In the genomic region with DNA sequence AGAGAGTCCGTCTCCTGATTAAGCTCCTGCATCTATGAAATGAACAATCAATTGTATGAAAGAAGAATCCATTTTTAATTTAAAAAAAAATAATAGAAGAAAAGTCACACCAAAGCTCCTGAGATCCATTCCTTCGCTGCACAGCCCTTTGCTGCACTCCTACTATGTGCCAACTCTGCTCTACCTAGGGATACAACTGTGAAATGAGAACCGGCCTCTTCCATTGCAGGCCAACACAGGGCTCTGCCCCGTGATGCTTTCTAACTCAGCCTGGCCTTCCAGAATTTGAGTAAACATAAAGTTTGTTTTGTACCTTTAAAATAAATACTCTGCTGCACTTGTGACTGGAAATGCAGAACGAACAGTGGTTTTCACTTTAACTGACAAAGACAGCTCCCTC, we compare ENCODE assay signal across 17 mouse cellular contexts.
"Had no signal": no experiment of that assay in that cellular context is flagged by ENCODE, and none has a peak within 500 bp of the region (broad histone marks: within the 10 kb centered on the region; RNA-seq: fewer than 3 reads in every experiment).

No protein-coding gene starts in this region.

- H3K9me3 ChIP-seq: limb, embryonic 12.5 days; lung, embryonic 15.5 days; megakaryocyte, embryonic 14.5 days; neural tube, embryonic 13.5 days had no signal

- H3K36me3 ChIP-seq: limb, embryonic 12.5 days; lung, embryonic 15.5 days; neural tube, embryonic 13.5 days had no signal

- H3K4me2 ChIP-seq: limb, embryonic 12.5 days; lung, embryonic 15.5 days; midbrain, embryonic 11.5 days; neural tube, embryonic 13.5 days had no signal

- H3K27ac ChIP-seq: limb, embryonic 12.5 days; liver, embryonic 14.5 days; lung, embryonic 15.5 days; macrophage; neural tube, embryonic 13.5 days had no signal

- H3K27me3 ChIP-seq: limb, embryonic 12.5 days; lung, embryonic 15.5 days; megakaryocyte, embryonic 14.5 days; neural tube, embryonic 13.5 days had no signal

- DNase-seq: kidney, adult 2 months; kidney, postnatal 25 days; layer of hippocampus, adult 9-11 months; layer of hippocampus, postnatal 36 days; lung, postnatal 14 days; retina, postnatal 1 day; right cerebral cortex, postnatal 4 days; spleen, adult 18-20 months had no signal

- H3K9ac ChIP-seq: limb, embryonic 12.5 days; liver, embryonic 14.5 days; lung, embryonic 15.5 days; neural tube, embryonic 13.5 days had no signal

- ATAC-seq: intestine, embryonic 16.5 days; midbrain, embryonic 16.5 days had no signal

- H3K4me3 ChIP-seq: limb, embryonic 12.5 days; lung, embryonic 15.5 days; megakaryocyte, embryonic 14.5 days; neural tube, embryonic 13.5 days had no signal
